Mouse (Mus musculus): Measurements from ENCODE around the gene Dtd1. TPM values are rescaled to one million over a fixed set of nuclear protein-coding genes. Genes with fewer than 3 reads are reported as not detected.

Gene Dtd1
- polyA plus RNA-seq, 1 experiment from 2014 or later: 31.4 TPM

GRCm38 (mm10) chr2:144770452-144770941, 170.8 kb downstream of the Dtd1 start:
- no peak overlapping the region for H3K4me2 ChIP-seq
- no peak overlapping the region for H3K27ac ChIP-seq
- no peak overlapping the region for H3K9ac ChIP-seq
- H3K4me1 ChIP-seq (replicated peaks): no peaks in the 10 kb centered on the region
- no peak for DNase-seq
- H3K27me3 ChIP-seq: no peaks in the 10 kb centered on the region
- no peaks in the 10 kb centered on the region for H3K36me3 ChIP-seq
- 77% methylated on average over 7 of the region's 7 CpGs for WGBS (ENCODE audit: insufficient replicate concordance)
- no peak overlapping the region for H3K4me3 ChIP-seq (replicated peaks)
- no peak for ATAC-seq (ENCODE audit: low read depth)
- H3K9me3 ChIP-seq (replicated peaks): no peaks in the 10 kb centered on the region

DNA sequence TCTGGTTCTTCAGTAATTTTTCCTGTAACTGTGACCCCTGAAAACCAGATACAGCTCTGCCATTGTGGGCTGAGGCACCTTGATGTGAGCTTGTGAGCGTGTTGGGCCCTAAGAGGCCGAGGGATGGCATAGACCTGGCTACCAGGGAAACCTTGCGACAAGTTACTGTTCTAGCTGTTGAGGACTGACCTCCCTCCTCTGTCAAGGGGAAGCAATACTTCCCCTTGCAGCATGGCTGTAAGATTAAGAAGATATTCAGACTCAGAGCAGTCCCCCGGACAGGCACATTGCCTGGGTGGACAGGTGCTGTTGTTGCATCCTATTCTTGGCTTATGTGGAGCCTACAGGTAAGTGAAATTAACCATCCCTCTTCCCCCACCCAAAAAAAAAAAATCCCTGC, 172.1 kb downstream of the Dtd1 start:
- WGBS (ENCODE audit: insufficient replicate concordance): 63% methylated on average over 4 of the region's 4 CpGs
- Histone ChIP-seq H3K9me3 (replicated peaks) (no peaks in the 10 kb centered on the region), H3K27me3 (no peaks in the 10 kb centered on the region), H3K4me2 (no peak overlapping the region), H3K9ac (no peak overlapping the region), H3K4me3 (replicated peaks) (no peak overlapping the region), H3K27ac (no peak overlapping the region), H3K4me1 (replicated peaks) (no peaks in the 10 kb centered on the region), H3K36me3 (no peaks in the 10 kb centered on the region)
- no peak for DNase-seq
- no peak for ATAC-seq (ENCODE audit: low read depth)

DNA sequence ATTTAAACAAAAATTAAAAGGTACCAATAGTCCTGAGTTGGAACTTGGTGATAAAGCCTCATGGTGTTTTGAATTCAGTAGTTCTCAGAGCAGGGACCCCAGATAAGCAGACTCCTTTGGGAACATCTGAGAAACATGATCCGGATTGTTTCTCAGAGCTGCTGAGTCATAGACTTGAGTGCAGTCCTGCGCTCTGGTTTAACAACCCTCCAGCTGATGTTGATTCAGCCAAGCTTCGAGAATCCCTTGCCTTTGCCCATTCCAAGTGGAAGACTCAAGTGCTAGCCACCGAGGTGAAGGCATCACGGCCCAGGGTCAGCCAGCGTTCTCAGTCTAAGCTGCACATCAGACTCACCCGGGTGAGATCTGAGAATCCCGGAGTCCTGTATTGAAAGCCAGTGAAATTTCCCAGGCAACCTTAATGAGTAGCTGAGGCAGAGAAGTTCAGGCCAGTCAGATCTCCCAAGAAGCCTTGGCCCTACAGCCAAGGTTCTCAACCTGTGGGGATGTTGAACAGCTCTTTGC, 175.0 kb downstream of the Dtd1 start:
- no peak for DNase-seq
- no peak overlapping the region for H3K4me3 ChIP-seq (replicated peaks)
- 68% methylated on average over 8 of the region's 8 CpGs for WGBS (ENCODE audit: insufficient replicate concordance)
- H3K4me2 ChIP-seq: no peak overlapping the region
- no peaks in the 10 kb centered on the region for H3K27me3 ChIP-seq
- H3K9ac ChIP-seq: no peak overlapping the region
- H3K36me3 ChIP-seq: no peaks in the 10 kb centered on the region
- H3K4me1 ChIP-seq (replicated peaks): no peaks in the 10 kb centered on the region
- H3K27ac ChIP-seq: no peak overlapping the region
- no peaks in the 10 kb centered on the region for H3K9me3 ChIP-seq (replicated peaks)
- ATAC-seq (ENCODE audit: low read depth): no peak

- Histone ChIP-seq H3K4me3 (replicated peaks) (no peak overlapping the region), H3K36me3 (no peaks in the 10 kb centered on the region), H3K4me1 (replicated peaks) (no peaks in the 10 kb centered on the region), H3K9ac (no peak overlapping the region), H3K27ac (no peak overlapping the region), H3K4me2 (no peak overlapping the region), H3K9me3 (replicated peaks) (no peaks in the 10 kb centered on the region), H3K27me3 (no peaks in the 10 kb centered on the region)
- WGBS (ENCODE audit: insufficient replicate concordance): 65% methylated on average over 4 of the region's 4 CpGs
- no peak for ATAC-seq (ENCODE audit: low read depth)
- DNase-seq: no peak
These were observed 175.9 kb downstream of the Dtd1 start for GRCm38 (mm10) chr2:144775626-144776025.

GRCm38 (mm10) chr2:144779263-144779662, 179.6 kb downstream of the Dtd1 start:
- Histone ChIP-seq H3K4me2 (no peak overlapping the region), H3K27ac (no peak overlapping the region), H3K27me3 (no peaks in the 10 kb centered on the region), H3K9ac (no peak overlapping the region), H3K4me1 (replicated peaks) (no peaks in the 10 kb centered on the region), H3K9me3 (replicated peaks) (no peaks in the 10 kb centered on the region), H3K36me3 (no peaks in the 10 kb centered on the region), H3K4me3 (replicated peaks) (no peak overlapping the region)
- DNase-seq (no peak), ATAC-seq (ENCODE audit: low read depth) (no peak)
- 66% methylated on average over 7 of the region's 7 CpGs for WGBS (ENCODE audit: insufficient replicate concordance)

- Histone ChIP-seq H3K9ac (no peak overlapping the region), H3K4me3 (replicated peaks) (no peak overlapping the region), H3K9me3 (replicated peaks) (no peaks in the 10 kb centered on the region), H3K36me3 (no peaks in the 10 kb centered on the region), H3K4me1 (replicated peaks) (no peaks in the 10 kb centered on the region), H3K4me2 (no peak overlapping the region), H3K27ac (no peak overlapping the region), H3K27me3 (no peaks in the 10 kb centered on the region)
- ATAC-seq (ENCODE audit: low read depth) (no peak), DNase-seq (no peak)
- WGBS (ENCODE audit: insufficient replicate concordance): 54% methylated on average over 5 of the region's 5 CpGs
These were observed 181.0 kb downstream of the Dtd1 start for GRCm38 (mm10) chr2:144780731-144781130.

DNA sequence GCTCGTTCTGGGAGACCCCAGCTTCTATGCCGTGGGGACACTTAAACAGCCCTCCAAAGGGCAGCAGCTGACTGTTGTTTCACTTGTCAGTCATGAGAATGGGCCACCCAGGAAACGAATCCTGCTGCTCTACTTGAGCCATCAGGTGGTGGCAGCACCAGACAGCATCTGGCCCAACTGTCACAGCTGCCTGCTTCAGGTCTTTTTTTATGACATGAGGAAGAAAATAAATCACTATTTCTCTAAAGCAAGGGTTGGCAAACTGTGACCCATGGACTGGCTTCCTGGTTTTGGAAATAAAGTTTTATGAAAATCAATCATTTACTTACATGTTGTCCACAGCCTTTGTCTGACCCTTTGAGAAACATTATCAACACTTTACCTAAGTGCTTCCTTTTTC, 182.2 kb downstream of the Dtd1 start:
- ATAC-seq (ENCODE audit: low read depth): no peak
- 43% methylated on average over 3 of the region's 3 CpGs for WGBS (ENCODE audit: insufficient replicate concordance)
- H3K27ac ChIP-seq: no peak overlapping the region
- H3K9ac ChIP-seq: no peak overlapping the region
- no peaks in the 10 kb centered on the region for H3K9me3 ChIP-seq (replicated peaks)
- no peak overlapping the region for H3K4me2 ChIP-seq
- no peaks in the 10 kb centered on the region for H3K4me1 ChIP-seq (replicated peaks)
- no peak overlapping the region for H3K4me3 ChIP-seq (replicated peaks)
- H3K27me3 ChIP-seq: no peaks in the 10 kb centered on the region
- no peaks in the 10 kb centered on the region for H3K36me3 ChIP-seq
- no peak for DNase-seq

DNA sequence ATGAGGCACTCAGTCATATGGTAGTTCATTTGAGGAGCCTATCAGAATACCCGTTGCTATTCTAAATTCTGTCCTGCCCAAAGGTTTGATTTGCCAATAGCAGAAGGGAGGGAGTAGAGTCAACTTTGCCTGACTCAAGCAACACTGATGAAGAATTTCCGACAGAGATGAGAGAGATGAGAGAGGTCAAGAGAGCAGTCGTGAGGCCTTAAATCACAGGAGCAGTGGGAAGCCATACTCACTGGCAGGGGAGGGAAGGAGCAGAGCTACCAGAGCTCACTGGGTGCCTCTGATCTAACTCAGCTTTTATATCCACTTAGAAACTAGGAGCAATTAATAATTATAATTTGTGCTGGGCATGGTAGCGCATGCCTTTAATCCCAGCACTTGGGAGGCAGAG, 182.8 kb downstream of the Dtd1 start:
- DNase-seq (no peak), ATAC-seq (ENCODE audit: low read depth) (no peak)
- Histone ChIP-seq H3K27ac (no peak overlapping the region), H3K4me2 (no peak overlapping the region), H3K9me3 (replicated peaks) (no peaks in the 10 kb centered on the region), H3K4me3 (replicated peaks) (no peak overlapping the region), H3K36me3 (no peaks in the 10 kb centered on the region), H3K9ac (no peak overlapping the region), H3K27me3 (no peaks in the 10 kb centered on the region), H3K4me1 (replicated peaks) (no peaks in the 10 kb centered on the region)
- WGBS (ENCODE audit: insufficient replicate concordance): 62% methylated on average over 4 of the region's 4 CpGs

DNA sequence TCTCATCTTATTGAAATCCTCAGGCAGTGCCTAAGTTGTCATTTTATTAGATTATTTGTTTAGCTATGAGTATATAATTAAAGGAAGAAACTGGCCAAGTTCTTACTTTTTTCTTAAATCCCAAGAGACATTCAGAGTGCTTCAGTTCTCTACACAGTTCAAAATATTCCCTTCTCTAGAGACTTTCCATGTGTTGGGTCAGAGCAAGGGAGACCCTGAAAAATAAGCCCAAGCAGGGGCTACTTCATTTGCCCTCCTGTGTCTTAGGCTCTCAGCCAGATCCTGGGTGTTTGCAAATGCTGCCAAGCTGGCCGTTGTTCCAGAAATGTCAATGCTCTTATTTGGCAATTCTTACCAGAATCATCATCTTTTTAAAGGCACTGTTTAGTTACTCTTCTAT, 183.5 kb downstream of the Dtd1 start:
- no peak overlapping the region for H3K9ac ChIP-seq
- no peak overlapping the region for H3K4me2 ChIP-seq
- no peaks in the 10 kb centered on the region for H3K27me3 ChIP-seq
- no peaks in the 10 kb centered on the region for H3K36me3 ChIP-seq
- ATAC-seq (ENCODE audit: low read depth) (no peak), DNase-seq (no peak)
- WGBS (ENCODE audit: insufficient replicate concordance): 76% methylated on average over 1 of the region's 1 CpGs
- no peaks in the 10 kb centered on the region for H3K9me3 ChIP-seq (replicated peaks)
- H3K4me3 ChIP-seq (replicated peaks): no peak overlapping the region
- no peak overlapping the region for H3K27ac ChIP-seq
- H3K4me1 ChIP-seq (replicated peaks): no peaks in the 10 kb centered on the region

GRCm38 (mm10) chr2:144783831-144784230, 184.1 kb downstream of the Dtd1 start:
- Histone ChIP-seq H3K4me3 (replicated peaks) (no peak overlapping the region), H3K27ac (no peak overlapping the region), H3K4me2 (no peak overlapping the region), H3K9me3 (replicated peaks) (no peaks in the 10 kb centered on the region), H3K36me3 (no peaks in the 10 kb centered on the region), H3K9ac (no peak overlapping the region), H3K27me3 (no peaks in the 10 kb centered on the region), H3K4me1 (replicated peaks) (no peaks in the 10 kb centered on the region)
- 70% methylated on average over 6 of the region's 6 CpGs for WGBS (ENCODE audit: insufficient replicate concordance)
- no peak for ATAC-seq (ENCODE audit: low read depth)
- DNase-seq: no peak

GRCm38 (mm10) chr2:144791671-144792294, 192.1 kb downstream of the Dtd1 start:
- DNase-seq: no peak
- Histone ChIP-seq H3K27ac (no peak overlapping the region), H3K4me2 (no peak overlapping the region), H3K9me3 (replicated peaks) (no peaks in the 10 kb centered on the region), H3K4me1 (replicated peaks) (no peaks in the 10 kb centered on the region), H3K4me3 (replicated peaks) (no peak overlapping the region), H3K36me3 (no peaks in the 10 kb centered on the region), H3K9ac (no peak overlapping the region), H3K27me3 (no peaks in the 10 kb centered on the region)
- no peak for ATAC-seq (ENCODE audit: low read depth)
- WGBS (ENCODE audit: insufficient replicate concordance): 66% methylated on average over 14 of the region's 14 CpGs

- no peaks in the 10 kb centered on the region for H3K36me3 ChIP-seq
- H3K4me1 ChIP-seq (replicated peaks): no peaks in the 10 kb centered on the region
- no peaks in the 10 kb centered on the region for H3K9me3 ChIP-seq (replicated peaks)
- H3K4me2 ChIP-seq: no peak overlapping the region
- H3K27ac ChIP-seq: no peak overlapping the region
- DNase-seq: no peak
- H3K4me3 ChIP-seq (replicated peaks): no peak overlapping the region
- WGBS (ENCODE audit: insufficient replicate concordance): 53% methylated on average over 8 of the region's 8 CpGs
- H3K9ac ChIP-seq: no peak overlapping the region
- ATAC-seq (ENCODE audit: low read depth): no peak
- no peaks in the 10 kb centered on the region for H3K27me3 ChIP-seq
These were observed 197.8 kb downstream of the Dtd1 start for GRCm38 (mm10) chr2:144797515-144797914.
